Mouse (Mus musculus): ENCODE measurements around the gene Klhl8. TPM values are rescaled to one million over a fixed set of nuclear protein-coding genes. Genes with fewer than 3 reads are reported as not detected.

Gene Klhl8
- total and polyA plus RNA-seq, 3 experiments, result 5.6 to 6.2 TPM; not detected in 1

DNA sequence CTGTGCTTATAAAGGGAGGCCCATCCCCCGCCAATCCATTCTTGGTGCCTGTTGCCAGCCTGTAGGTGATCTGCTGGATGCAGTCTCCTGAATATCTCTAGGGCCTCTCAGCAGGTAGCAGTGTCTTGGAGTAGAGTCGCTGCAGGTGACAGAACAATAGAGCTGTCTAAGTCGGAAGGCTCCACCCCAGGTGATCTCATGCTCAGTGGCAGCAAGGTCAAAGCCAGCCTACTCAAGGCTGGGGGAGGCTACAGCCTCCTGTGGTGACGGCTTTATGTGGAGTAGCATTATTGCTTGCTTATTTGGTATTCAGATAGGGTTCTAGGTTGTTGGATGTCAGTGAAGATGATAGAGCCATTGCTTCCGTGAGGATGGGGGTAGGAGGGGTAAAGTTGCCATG is 97.8 kb downstream of the Klhl8 start:
- no peak overlapping the region for H3K4me3 ChIP-seq (ENCODE audit: control insufficient read depth in 1 of 2, insufficient read depth in 1 of 2, low read depth in 2 of 2, low read length in 2 of 2)

More for the DNA sequence above, 97.8 kb downstream of the Klhl8 start:
- no peaks in the 10 kb centered on the region for H3K79me2 ChIP-seq (ENCODE audit: control insufficient read depth, insufficient read depth, low read length, poor library complexity)
- no peak overlapping the region for H3K27ac ChIP-seq (ENCODE audit: control insufficient read depth, low read depth, low read length)
- no peak for DNase-seq (ENCODE audit: low read depth, low spot score)
- H3K4me1 ChIP-seq (ENCODE audit: control insufficient read depth in 1 of 2, insufficient read depth in 2 of 2, low read length in 2 of 2), result peaks cover 4 to 14% of the 10 kb centered on the region in 2 experiments
- H3K27me3 ChIP-seq (ENCODE audit: control insufficient read depth in 1 of 2, insufficient read depth in 2 of 2, low read length in 2 of 2), result no peaks in the 10 kb centered on the region
- peaks cover 11 to 19% of the 10 kb centered on the region in 2 experiments for H3K36me3 ChIP-seq (ENCODE audit: control insufficient read depth in 1 of 2, insufficient read depth in 2 of 2, low read length in 2 of 2)
- TF ChIP-seq USF1 (IDR thresholded peaks at IDR 0.05; ENCODE audit: low read depth, low read length), result no peak
- TF ChIP-seq SIN3A (IDR thresholded peaks at IDR 0.05; ENCODE audit: low read length), result no peak
- TF ChIP-seq CHD1 (IDR thresholded peaks at IDR 0.05; ENCODE audit: low read depth, low read length), result no peak
- TF ChIP-seq RCOR1 (IDR thresholded peaks at IDR 0.05; ENCODE audit: low read depth, low read length), result no peak
- no peak for TF ChIP-seq ELF1 (IDR thresholded peaks at IDR 0.05; ENCODE audit: low read depth, low read length)
- no peak for TF ChIP-seq E2F4 (IDR thresholded peaks at IDR 0.05; ENCODE audit: borderline replicate concordance, low read depth, low read length)
- TF ChIP-seq ZKSCAN1 (IDR thresholded peaks at IDR 0.05; ENCODE audit: low read depth, low read length), result no peak
- no peak for TF ChIP-seq MAZ (IDR thresholded peaks at IDR 0.05; ENCODE audit: low read depth, low read length)
- no peak for TF ChIP-seq HCFC1 (IDR thresholded peaks at IDR 0.05; ENCODE audit: low read depth, low read length)
- TF ChIP-seq NELFE (IDR thresholded peaks at IDR 0.05; ENCODE audit: low read depth, low read length), result no peak
- no peak for TF ChIP-seq CTCF (IDR thresholded peaks at IDR 0.05 in 2 of 3, conservative IDR thresholded peaks at IDR 0.05 in 1 of 3; ENCODE audit: control insufficient read depth in 1 of 3, insufficient read depth in 1 of 3, low read depth in 2 of 3, low read length in 3 of 3, poor library complexity in 1 of 3, severe bottlenecking in 1 of 3)
- TF ChIP-seq MEF2A (IDR thresholded peaks at IDR 0.05; ENCODE audit: extremely low read depth, insufficient replicate concordance, low read depth, low read length, poor library complexity, severe bottlenecking), result no peak
- TF ChIP-seq RAD21 (IDR thresholded peaks at IDR 0.05; ENCODE audit: low read depth, low read length), result no peak
- H3K9ac ChIP-seq (ENCODE audit: control insufficient read depth, low read depth, low read length, poor library complexity, severe bottlenecking), result no peak overlapping the region
- no peaks in the 10 kb centered on the region for H3K9me3 ChIP-seq (replicated peaks; ENCODE audit: insufficient read depth, low read length)

Other genes with a start within 250 kb of the Klhl8 start
- 5.4 and 7.8 TPM in 2 replicates for gene Aff1, start 218.9 kb downstream of the Klhl8 start, total RNA-seq (2012; rRNA removed)
- 10 to 100 TPM in 1 of 2 experiments, not detected in 1; 13.4 TPM for gene Aff1, start 218.9 kb downstream of the Klhl8 start, polyA plus RNA-seq (2012; ENCODE audit: insufficient read depth in 1 of 2, insufficient read length in 2 of 2, low read depth in 1 of 2, low replicate concordance in 2 of 2, missing spikeins in 1 of 2)
- gene Hsd17b13, start 66.2 kb upstream of the Klhl8 start, total RNA-seq (2012; rRNA removed), result not detected in 2 replicates
- gene Hsd17b13, start 66.2 kb upstream of the Klhl8 start, polyA plus RNA-seq (2012; ENCODE audit: insufficient read depth in 1 of 2, insufficient read length in 2 of 2, low read depth in 1 of 2, low replicate concordance in 2 of 2, missing spikeins in 1 of 2), result under 1 TPM in 1 of 2 experiments, not detected in 1; 0.08 TPM
- gene Hsd17b11, start 110.7 kb upstream of the Klhl8 start, total RNA-seq (2012; rRNA removed), result 8.7 and 11.2 TPM in 2 replicates
- gene Hsd17b11, start 110.7 kb upstream of the Klhl8 start, polyA plus RNA-seq (2012; ENCODE audit: insufficient read depth in 1 of 2, insufficient read length in 2 of 2, low read depth in 1 of 2, low replicate concordance in 2 of 2, missing spikeins in 1 of 2), result 10 to 100 TPM in 1 of 2 experiments, not detected in 1; 16.0 TPM
- gene Nudt9, start 135.0 kb upstream of the Klhl8 start, total RNA-seq (2012; rRNA removed), result 83.2 and 102 TPM in 2 replicates
- gene Nudt9, start 135.0 kb upstream of the Klhl8 start, polyA plus RNA-seq (2012; ENCODE audit: insufficient read depth in 1 of 2, insufficient read length in 2 of 2, low read depth in 1 of 2, low replicate concordance in 2 of 2, missing spikeins in 1 of 2), result 100 to 1,000 TPM in 1 of 2 experiments, not detected in 1; 125 TPM
- not detected in 2 replicates for gene Gm17660, start 166.3 kb upstream of the Klhl8 start, total RNA-seq (2012; rRNA removed)
- not detected for gene Gm17660, start 166.3 kb upstream of the Klhl8 start, polyA plus RNA-seq (2012; ENCODE audit: insufficient read depth in 1 of 2, insufficient read length in 2 of 2, low read depth in 1 of 2, low replicate concordance in 2 of 2, missing spikeins in 1 of 2)
- gene Sparcl1, start 202.5 kb upstream of the Klhl8 start, total RNA-seq (2012; rRNA removed), result not detected in 2 replicates
- gene Sparcl1, start 202.5 kb upstream of the Klhl8 start, polyA plus RNA-seq (2012; ENCODE audit: insufficient read depth in 1 of 2, insufficient read length in 2 of 2, low read depth in 1 of 2, low replicate concordance in 2 of 2, missing spikeins in 1 of 2), result not detected